Mouse (Mus musculus): ENCODE measurements around the gene Nom1. TPM values are rescaled to one million over a fixed set of nuclear protein-coding genes. Genes with fewer than 3 reads are reported as not detected.
"Not testable (repeated sequence)": the region's sequence is repeated elsewhere in the genome, so short reads cannot be mapped to it uniquely, and the experiment has no call there.

Gene Nom1
- polyA plus RNA-seq, 2 experiments = 19.0 to 22.0 TPM

DNA sequence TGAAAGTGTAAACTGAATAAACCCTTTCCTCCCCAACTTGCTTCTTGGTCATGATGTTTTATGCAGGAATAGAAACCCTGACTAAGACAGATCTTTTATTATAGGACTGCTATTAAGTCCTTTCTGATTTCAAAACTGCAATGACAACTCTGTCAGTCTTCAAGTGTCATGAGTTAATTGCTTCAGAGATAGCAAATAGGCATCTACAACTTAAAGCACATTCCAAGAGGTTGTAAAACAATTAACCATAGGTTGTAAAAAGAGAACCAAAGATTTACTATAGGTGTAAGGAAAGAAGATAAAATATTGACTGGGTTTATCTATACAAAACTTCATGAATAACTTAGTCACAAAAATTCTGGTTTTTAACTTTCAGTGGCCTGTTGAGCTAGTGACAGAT, 23.6 kb upstream of the Nom1 start:
- ATAC-seq (ENCODE audit: low FRiP score, low read depth) (no peak), DNase-seq (ENCODE audit: low spot score) (no peak)

DNA sequence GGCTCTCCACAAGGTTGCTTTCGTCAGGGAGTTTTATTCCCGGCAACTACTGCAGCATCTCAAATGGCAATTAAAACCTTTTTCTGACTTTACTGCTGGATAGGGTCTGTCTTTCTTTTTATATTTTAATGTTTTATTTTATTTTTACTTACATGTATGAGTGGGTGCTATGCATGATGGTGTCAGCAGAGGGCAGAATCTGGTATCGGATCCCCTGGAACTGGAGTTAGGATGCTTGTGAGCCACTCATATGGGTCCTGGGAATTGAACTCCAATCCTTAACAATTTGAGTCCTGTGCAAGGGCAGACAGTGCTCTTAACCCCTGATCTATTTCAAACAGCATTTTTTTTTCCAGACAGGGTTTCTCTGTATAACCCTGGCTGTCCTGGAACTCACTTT, 21.4 kb upstream of the Nom1 start:
- DNase-seq (ENCODE audit: low spot score) = no peak
- no peak overlapping the region for H3K9ac ChIP-seq (ENCODE audit: low read depth, low read length, severe bottlenecking)
- H3K4me2 ChIP-seq (replicated peaks; ENCODE audit: low read depth, low read length, severe bottlenecking) = no peak overlapping the region
- no peak overlapping the region for H3K27ac ChIP-seq (replicated peaks; ENCODE audit: low read depth, low read length)
- H3K27me3 ChIP-seq (ENCODE audit: control insufficient read depth, insufficient read depth, low read length) = no peaks in the 10 kb centered on the region
- 77% methylated on average over 3 of the region's 3 CpGs for WGBS
- no peaks in the 10 kb centered on the region for H3K4me1 ChIP-seq (ENCODE audit: control insufficient read depth, insufficient read depth, low read length)
- ATAC-seq (ENCODE audit: low FRiP score, low read depth) = no peak
- no peaks in the 10 kb centered on the region for H3K9me3 ChIP-seq (ENCODE audit: control insufficient read depth, low read length)
- H3K4me3 ChIP-seq (replicated peaks; ENCODE audit: low read length) = no peak overlapping the region
- TF ChIP-seq POLR2A (IDR thresholded peaks at IDR 0.05; ENCODE audit: borderline replicate concordance, extremely low read depth, insufficient read depth, insufficient read length) = no peak
- no peaks in the 10 kb centered on the region for H3K36me3 ChIP-seq (ENCODE audit: control insufficient read depth, insufficient read depth, low read length)

More for the DNA sequence above, 23.6 kb upstream of the Nom1 start:
- no peaks in the 10 kb centered on the region for H3K36me3 ChIP-seq (ENCODE audit: control insufficient read depth, insufficient read depth, low read length)
- no peak overlapping the region for H3K9ac ChIP-seq (ENCODE audit: low read depth, low read length, severe bottlenecking)
- no peaks in the 10 kb centered on the region for H3K4me1 ChIP-seq (ENCODE audit: control insufficient read depth, insufficient read depth, low read length)
- no peak overlapping the region for H3K27ac ChIP-seq (replicated peaks; ENCODE audit: low read depth, low read length)
- H3K4me2 ChIP-seq (replicated peaks; ENCODE audit: low read depth, low read length, severe bottlenecking) = no peak overlapping the region
- H3K4me3 ChIP-seq (replicated peaks; ENCODE audit: low read length) = no peak overlapping the region
- no peaks in the 10 kb centered on the region for H3K9me3 ChIP-seq (ENCODE audit: control insufficient read depth, low read length)
- no peak for TF ChIP-seq POLR2A (IDR thresholded peaks at IDR 0.05; ENCODE audit: borderline replicate concordance, extremely low read depth, insufficient read depth, insufficient read length)
- H3K27me3 ChIP-seq (ENCODE audit: control insufficient read depth, insufficient read depth, low read length) = no peaks in the 10 kb centered on the region

DNA sequence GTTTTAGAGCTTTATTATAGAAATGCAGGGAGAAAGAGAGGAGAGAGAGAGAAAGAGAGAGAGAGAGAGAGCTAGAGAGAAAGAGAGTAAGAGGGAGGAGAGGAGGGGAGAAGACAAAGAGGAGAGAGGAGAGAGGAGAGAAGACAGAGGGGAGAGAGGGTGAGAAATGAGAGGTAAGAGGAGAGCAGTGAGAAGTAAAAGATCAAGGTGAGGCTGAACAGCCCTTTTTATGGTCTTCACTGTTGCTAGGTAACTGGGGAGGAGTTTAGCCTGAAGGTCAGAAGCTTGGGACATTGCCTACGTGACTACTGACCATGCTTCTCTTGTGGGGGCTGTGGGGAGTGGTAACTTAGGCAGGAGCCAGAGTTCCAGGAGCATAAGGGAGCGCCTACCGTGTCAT, 11.1 kb upstream of the Nom1 start:
- not testable (repeated sequence) for H3K4me3 ChIP-seq (replicated peaks; ENCODE audit: low read length); H3K36me3 ChIP-seq (ENCODE audit: control insufficient read depth, insufficient read depth, low read length); H3K27me3 ChIP-seq (ENCODE audit: control insufficient read depth, insufficient read depth, low read length); H3K9ac ChIP-seq (ENCODE audit: low read depth, low read length, severe bottlenecking); H3K4me2 ChIP-seq (replicated peaks; ENCODE audit: low read depth, low read length, severe bottlenecking); ATAC-seq (ENCODE audit: low FRiP score, low read depth); H3K4me1 ChIP-seq (ENCODE audit: control insufficient read depth, insufficient read depth, low read length); H3K27ac ChIP-seq (replicated peaks; ENCODE audit: low read depth, low read length); H3K9me3 ChIP-seq (ENCODE audit: control insufficient read depth, low read length); DNase-seq (ENCODE audit: low spot score)
- WGBS = 50% methylated on average over 3 of the region's 3 CpGs

DNA sequence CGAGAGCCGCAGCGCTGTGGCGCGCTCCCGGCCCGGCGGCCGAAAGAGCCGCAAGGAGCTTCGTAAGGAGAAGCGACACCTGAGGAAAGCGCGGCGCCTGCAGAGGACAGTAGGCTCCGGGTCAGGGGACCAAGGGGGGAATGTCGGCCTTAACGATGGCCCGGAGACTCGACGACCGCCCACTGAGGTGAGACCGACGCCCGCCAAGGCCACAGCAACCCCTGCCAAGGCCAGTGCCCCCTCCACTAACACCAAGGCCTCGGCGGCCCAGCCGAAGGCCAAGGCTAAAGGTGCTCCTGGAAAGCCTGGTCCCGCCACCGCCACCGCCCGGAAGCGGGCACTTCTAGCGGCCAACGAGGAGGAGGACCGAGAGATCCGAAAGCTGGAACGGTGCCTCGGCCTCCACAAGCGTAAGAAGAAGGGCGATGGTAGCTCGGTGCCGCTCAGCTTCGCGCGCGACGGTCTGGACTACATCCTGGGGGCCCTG, 451 bp downstream of the Nom1 start:
- WGBS = under 1% methylated on average over 48 of the region's 48 CpGs
- peaks cover 31% of the 10 kb centered on the region for H3K36me3 ChIP-seq (ENCODE audit: control insufficient read depth, insufficient read depth, low read length)
- ATAC-seq (ENCODE audit: low FRiP score, low read depth) = peak; percentile 48
- H3K9me3 ChIP-seq (ENCODE audit: control insufficient read depth, low read length) = no peaks in the 10 kb centered on the region
- peak overlapping the region; percentile 58; the same call in 1 of the 2 replicates for H3K27ac ChIP-seq (replicated peaks; ENCODE audit: low read depth, low read length)
- DNase-seq (ENCODE audit: low spot score) = no peak
- H3K4me2 ChIP-seq (replicated peaks; ENCODE audit: low read depth, low read length, severe bottlenecking) = peak overlapping the region; percentile 90
- no peaks in the 10 kb centered on the region for H3K27me3 ChIP-seq (ENCODE audit: control insufficient read depth, insufficient read depth, low read length)
- peaks cover 15% of the 10 kb centered on the region for H3K4me1 ChIP-seq (ENCODE audit: control insufficient read depth, insufficient read depth, low read length)
- peak overlapping the region; percentile 95 for H3K4me3 ChIP-seq (replicated peaks; ENCODE audit: low read length)
- H3K9ac ChIP-seq (ENCODE audit: low read depth, low read length, severe bottlenecking) = peak overlapping the region; percentile 86
- TF ChIP-seq POLR2A (IDR thresholded peaks at IDR 0.05; ENCODE audit: borderline replicate concordance, extremely low read depth, insufficient read depth, insufficient read length) = no peak

DNA sequence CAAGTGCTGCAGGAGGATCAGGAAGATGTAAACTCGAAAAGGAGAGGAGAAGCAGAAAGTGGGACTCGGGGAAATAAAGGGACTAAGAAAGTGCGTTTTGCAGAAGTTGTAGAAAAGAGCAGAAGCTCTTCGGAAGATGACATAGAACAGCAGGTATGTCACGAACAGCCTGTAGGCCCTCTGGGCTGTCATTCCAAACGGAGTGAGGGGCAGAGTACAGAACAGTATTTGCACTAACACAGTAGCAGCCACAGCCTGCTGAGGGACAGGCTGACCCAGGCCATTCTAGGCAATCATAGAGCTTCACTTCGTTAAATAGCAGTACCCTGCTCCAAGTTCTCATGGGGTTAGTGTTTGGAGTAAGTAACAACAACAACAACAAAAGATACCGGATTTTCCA, 1.0 kb downstream of the Nom1 start:
- ATAC-seq (ENCODE audit: low FRiP score, low read depth) (no peak), DNase-seq (ENCODE audit: low spot score) (no peak)
- H3K9ac ChIP-seq (ENCODE audit: low read depth, low read length, severe bottlenecking) = peak overlapping the region; percentile 86
- 42% methylated on average over 8 of the region's 8 CpGs for WGBS
- no peaks in the 10 kb centered on the region for H3K27me3 ChIP-seq (ENCODE audit: control insufficient read depth, insufficient read depth, low read length)
- H3K27ac ChIP-seq (replicated peaks; ENCODE audit: low read depth, low read length) = no peak overlapping the region
- peak overlapping the region; percentile 95 for H3K4me3 ChIP-seq (replicated peaks; ENCODE audit: low read length)
- H3K4me2 ChIP-seq (replicated peaks; ENCODE audit: low read depth, low read length, severe bottlenecking) = peak overlapping the region; percentile 90
- no peaks in the 10 kb centered on the region for H3K9me3 ChIP-seq (ENCODE audit: control insufficient read depth, low read length)
- TF ChIP-seq POLR2A (IDR thresholded peaks at IDR 0.05; ENCODE audit: borderline replicate concordance, extremely low read depth, insufficient read depth, insufficient read length) = no peak
- H3K36me3 ChIP-seq (ENCODE audit: control insufficient read depth, insufficient read depth, low read length) = peaks cover 34% of the 10 kb centered on the region
- H3K4me1 ChIP-seq (ENCODE audit: control insufficient read depth, insufficient read depth, low read length) = peaks cover 15% of the 10 kb centered on the region

DNA sequence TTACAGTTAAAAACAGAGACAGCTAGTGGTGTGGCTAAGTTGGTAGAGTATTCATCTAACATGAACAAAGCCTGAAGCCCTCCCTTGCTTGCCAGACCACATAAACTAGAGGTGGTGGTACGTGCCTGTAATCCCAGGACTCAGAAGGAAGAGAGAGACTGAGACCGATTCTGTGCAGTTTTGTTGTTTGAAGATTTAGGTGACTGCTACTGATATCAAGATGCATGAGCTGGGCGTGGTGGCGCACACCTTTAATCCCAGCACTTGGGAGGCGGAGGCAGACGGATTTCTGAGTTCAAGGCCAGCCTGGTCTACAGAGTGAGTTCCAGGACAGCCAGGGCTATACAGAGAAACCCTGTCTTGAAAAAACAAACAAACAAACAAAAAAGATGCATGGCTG, 2.3 kb downstream of the Nom1 start:
- not testable (repeated sequence) for ATAC-seq (ENCODE audit: low FRiP score, low read depth); H3K9ac ChIP-seq (ENCODE audit: low read depth, low read length, severe bottlenecking); H3K27ac ChIP-seq (replicated peaks; ENCODE audit: low read depth, low read length); DNase-seq (ENCODE audit: low spot score); H3K4me3 ChIP-seq (replicated peaks; ENCODE audit: low read length); H3K4me2 ChIP-seq (replicated peaks; ENCODE audit: low read depth, low read length, severe bottlenecking); H3K27me3 ChIP-seq (ENCODE audit: control insufficient read depth, insufficient read depth, low read length); H3K9me3 ChIP-seq (ENCODE audit: control insufficient read depth, low read length)
- H3K4me1 ChIP-seq (ENCODE audit: control insufficient read depth, insufficient read depth, low read length) = peaks cover 15% of the 10 kb centered on the region
- H3K36me3 ChIP-seq (ENCODE audit: control insufficient read depth, insufficient read depth, low read length) = peaks cover 47% of the 10 kb centered on the region
- 89% methylated on average over 6 of the region's 6 CpGs for WGBS
